Mouse (Mus musculus): ENCODE measurements around the gene Fnbp1l.

GRCm38 (mm10) chr3:122515568-122516326, 103.8 kb downstream of the Fnbp1l start:
- TF ChIP-seq GATA1 (IDR thresholded peaks at IDR 0.05; ENCODE audit: low read length), result no peak
- no peak for TF ChIP-seq TAL1 (IDR thresholded peaks at IDR 0.05; ENCODE audit: low read length)
